Mouse (Mus musculus): ENCODE data around the gene Cpb2.

DNA sequence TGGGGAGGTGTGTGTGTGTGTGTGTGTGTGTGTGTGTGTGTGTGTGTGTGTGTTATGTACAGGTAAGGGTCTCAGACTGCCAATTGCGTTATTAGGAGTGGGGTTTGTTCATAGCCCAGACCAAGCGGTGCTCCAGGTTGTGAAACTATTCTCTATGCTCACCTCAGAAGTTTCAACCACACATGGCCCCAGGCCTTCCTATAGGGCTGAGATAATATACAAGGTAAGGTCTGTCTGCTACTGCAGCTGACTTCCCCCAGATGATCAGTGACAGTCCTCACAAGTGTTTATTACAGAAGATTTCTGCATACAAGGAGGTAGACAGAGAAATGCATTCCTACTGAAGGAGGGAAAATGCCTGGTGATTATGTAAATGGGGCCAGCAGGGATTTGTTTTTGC, 23.2 kb upstream of the Cpb2 start:
- TF ChIP-seq CTCF (IDR thresholded peaks at IDR 0.05; ENCODE audit: borderline replicate concordance, insufficient read depth, low read length) (no peak), POLR2A (IDR thresholded peaks at IDR 0.05; ENCODE audit: low read depth, low read length) (no peak)
